In the genomic region with DNA sequence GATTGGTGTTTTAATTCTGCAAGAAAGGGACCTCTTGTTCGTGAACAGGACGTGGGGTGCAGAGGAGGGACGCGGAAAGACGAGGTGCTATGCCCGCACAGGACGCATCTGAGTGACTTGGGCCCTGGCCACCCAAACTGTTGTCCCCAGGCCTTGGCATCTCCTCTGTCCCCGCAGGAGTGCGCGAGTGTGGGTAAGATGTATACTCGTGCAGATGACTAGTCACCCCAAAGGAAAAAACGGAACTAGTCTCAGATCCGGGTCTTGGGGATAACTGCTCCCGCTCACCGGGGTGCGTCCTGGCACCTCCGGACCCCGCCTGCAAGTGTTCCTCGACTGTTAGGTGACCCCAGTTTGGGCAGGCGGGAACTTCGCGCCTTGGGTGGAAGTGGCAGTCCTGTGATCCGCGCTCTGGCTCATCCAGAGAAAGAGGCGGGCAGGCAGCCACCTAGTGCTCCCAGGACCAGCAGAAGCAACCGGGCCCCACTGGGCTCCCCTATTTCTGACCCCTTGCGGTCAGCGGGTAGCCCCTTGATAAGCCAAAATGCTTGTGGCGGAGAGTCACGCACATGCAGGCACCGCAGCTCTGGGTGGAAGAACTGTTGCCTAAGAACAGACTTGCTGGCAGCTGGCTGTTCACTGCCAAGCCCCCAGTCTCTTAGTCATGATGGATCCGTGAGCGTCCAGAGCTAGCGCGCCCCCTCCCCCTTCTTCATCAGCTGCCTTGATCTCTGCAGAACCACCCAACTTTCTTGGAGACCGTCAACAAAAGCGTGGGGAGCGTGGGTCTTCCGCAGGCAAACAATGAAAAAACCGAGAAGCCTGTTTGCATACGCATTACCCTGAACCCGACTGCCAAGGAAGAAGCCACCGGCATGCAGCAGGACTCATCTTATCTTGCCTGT, we compare ENCODE assay signal across 8 mouse cellular contexts.
DNase-seq lines count a peak whose midpoint lies in the region; ATAC-seq and TF ChIP-seq lines count a peak whose summit lies in the region.

No protein-coding gene starts in this region.

- no peak overlapping the region for H3K27ac ChIP-seq in kidney, embryonic 14.5 days (ENCODE audit: low read depth, low read length)
- no peak overlapping the region; the same call in 1 of the 2 replicates for H3K27ac ChIP-seq in forebrain, embryonic 14.5 days (ENCODE audit: low read depth, low read length)
- H3K27ac ChIP-seq in intestine, postnatal 0 days (ENCODE audit: low read depth, low read length), result no peak overlapping the region
- H3K27ac ChIP-seq in midbrain, embryonic 16.5 days (ENCODE audit: low read length), result no peak overlapping the region

- under 1% methylated on average over 43 of the region's 43 CpGs for WGBS in kidney, embryonic 14.5 days
- WGBS in forebrain, embryonic 14.5 days, result under 1% methylated on average over 43 of the region's 43 CpGs
- WGBS in intestine, postnatal 0 days, result 4% methylated on average over 43 of the region's 43 CpGs
- 1% methylated on average over 43 of the region's 43 CpGs for WGBS in midbrain, embryonic 16.5 days

- no peak for TF ChIP-seq CTCF in intestine, postnatal 0 days (IDR thresholded peaks at IDR 0.05; ENCODE audit: low read depth)

- peak overlapping the region; percentile 52 for H3K4me2 ChIP-seq in kidney, embryonic 14.5 days (replicated peaks; ENCODE audit: low read depth, low read length)
- H3K4me2 ChIP-seq in forebrain, embryonic 14.5 days (ENCODE audit: low read length), result peak overlapping the region; percentile 84
- peak overlapping the region; percentile 57 for H3K4me2 ChIP-seq in intestine, postnatal 0 days (replicated peaks; ENCODE audit: low read depth)
- H3K4me2 ChIP-seq in midbrain, embryonic 16.5 days (ENCODE audit: low read length), result peak overlapping the region; percentile 86

- no peak for DNase-seq in kidney, adult 9 months
- DNase-seq in adrenal gland, postnatal 14 days, result peak; percentile 23
- DNase-seq in forebrain, embryonic 14.5 days (ENCODE audit: low spot score), result peak; percentile 69
- DNase-seq in urinary bladder, postnatal 10 days (ENCODE audit: low spot score), result no peak
- DNase-seq in layer of hippocampus, adult 9-10 months (ENCODE audit: low spot score), result no peak

- H3K9ac ChIP-seq in kidney, embryonic 14.5 days (ENCODE audit: low read depth, low read length), result peak overlapping the region; percentile 20; the same call in 1 of the 2 replicates
- peak overlapping the region; percentile 55 for H3K9ac ChIP-seq in forebrain, embryonic 14.5 days (ENCODE audit: low read length)
- no peak overlapping the region for H3K9ac ChIP-seq in intestine, postnatal 0 days (ENCODE audit: low read depth, low read length)
- peak overlapping the region; percentile 49 for H3K9ac ChIP-seq in midbrain, embryonic 16.5 days (ENCODE audit: low read depth, low read length)

- H3K27me3 ChIP-seq in kidney, embryonic 14.5 days (ENCODE audit: control insufficient read depth, insufficient read depth, low read length), result peaks cover 23% of the 10 kb centered on the region; the same call in 1 of the 2 replicates
- no peaks in the 10 kb centered on the region for H3K27me3 ChIP-seq in forebrain, embryonic 14.5 days (replicated peaks; ENCODE audit: control insufficient read depth, insufficient read depth, low read length)
- peaks cover 19% of the 10 kb centered on the region for H3K27me3 ChIP-seq in intestine, postnatal 0 days (replicated peaks; ENCODE audit: control insufficient read depth, insufficient read depth, low read length)
- H3K27me3 ChIP-seq in midbrain, embryonic 16.5 days (ENCODE audit: control insufficient read depth, insufficient read depth, low read depth, low read length), result no peaks in the 10 kb centered on the region

- H3K4me3 ChIP-seq in kidney, embryonic 14.5 days (ENCODE audit: low read length), result peak overlapping the region; percentile 34
- H3K4me3 ChIP-seq in forebrain, embryonic 14.5 days (ENCODE audit: low read depth, low read length), result peak overlapping the region; percentile 29
- H3K4me3 ChIP-seq in intestine, postnatal 0 days (ENCODE audit: low read depth, low read length), result peak overlapping the region; percentile 14
- H3K4me3 ChIP-seq in midbrain, embryonic 16.5 days (ENCODE audit: low read depth, low read length), result peak overlapping the region; percentile 41

- H3K4me1 ChIP-seq in kidney, embryonic 14.5 days (ENCODE audit: control insufficient read depth, insufficient read depth, low read length), result peaks cover 9% of the 10 kb centered on the region
- peaks cover 13% of the 10 kb centered on the region for H3K4me1 ChIP-seq in forebrain, embryonic 14.5 days (ENCODE audit: control insufficient read depth, insufficient read depth, low read length)
- H3K4me1 ChIP-seq in intestine, postnatal 0 days (replicated peaks; ENCODE audit: control insufficient read depth, insufficient read depth, low read length), result no peaks in the 10 kb centered on the region
- peaks cover 9% of the 10 kb centered on the region for H3K4me1 ChIP-seq in midbrain, embryonic 16.5 days (ENCODE audit: control insufficient read depth, insufficient read depth, low read length)

- H3K9me3 ChIP-seq in kidney, embryonic 14.5 days (ENCODE audit: control insufficient read depth, low read length), result no peaks in the 10 kb centered on the region
- H3K9me3 ChIP-seq in forebrain, embryonic 14.5 days (replicated peaks; ENCODE audit: control insufficient read depth, low read length), result no peaks in the 10 kb centered on the region
- no peaks in the 10 kb centered on the region for H3K9me3 ChIP-seq in intestine, postnatal 0 days (ENCODE audit: control insufficient read depth)
- H3K9me3 ChIP-seq in midbrain, embryonic 16.5 days (replicated peaks; ENCODE audit: control insufficient read depth, low read length, poor library complexity, severe bottlenecking), result no peaks in the 10 kb centered on the region

- peak; percentile 60 for ATAC-seq in kidney, embryonic 14.5 days (ENCODE audit: low FRiP score, low TSS enrichment)
- ATAC-seq in forebrain, embryonic 14.5 days, result peak; percentile 74
- no peak for ATAC-seq in intestine, postnatal 0 days
- peak; percentile 64 for ATAC-seq in midbrain, embryonic 16.5 days

- H3K36me3 ChIP-seq in kidney, embryonic 14.5 days (ENCODE audit: control insufficient read depth, insufficient read depth, low read length), result no peaks in the 10 kb centered on the region
- no peaks in the 10 kb centered on the region for H3K36me3 ChIP-seq in forebrain, embryonic 14.5 days (ENCODE audit: control insufficient read depth, insufficient read depth, low read length)
- H3K36me3 ChIP-seq in intestine, postnatal 0 days (ENCODE audit: control insufficient read depth, insufficient read depth), result no peaks in the 10 kb centered on the region
- H3K36me3 ChIP-seq in midbrain, embryonic 16.5 days (ENCODE audit: control insufficient read depth, insufficient read depth, low read length), result no peaks in the 10 kb centered on the region

Comparison
In these comparisons a context has a peak if more than half of its experiments do, and no peak if none do; other contexts are left out.
1. DNase-seq: peak in adrenal gland, postnatal 14 days (single experiment) and forebrain, embryonic 14.5 days (single experiment); none in kidney, adult 9 months (single experiment), urinary bladder, postnatal 10 days (single experiment) and layer of hippocampus, adult 9-10 months (single experiment).
2. Peak in every context shown above with its lines, with median percentiles within 50 percentile points of each other: H3K4me2 ChIP-seq and H3K4me3 ChIP-seq.